Mouse (Mus musculus) testis, adult 2 months (tissue): Measurements from ENCODE around the gene Gnl1.

Experiments used
- CTCF ChIP-seq: fragments of 200-500 bp; IDR thresholded peaks from 2 replicates; pipeline ENCODE4 v1.5.1; 2012; ENCODE audit warnings: low read depth, mild to moderate bottlenecking, inconsistent platforms, low read length, moderate library complexity; ENCODE audit not compliant: control insufficient read depth, insufficient read depth, insufficient replicate concordance
- POLR2A ChIP-seq: fragments of 200-500 bp; IDR thresholded peaks from 2 replicates; pipeline ENCODE4 v1.6.1; 2012; ENCODE audit warnings: low read depth, mild to moderate bottlenecking, inconsistent platforms, low read length, moderate library complexity; ENCODE audit not compliant: control insufficient read depth

- TF ChIP-seq POLR2A (no peak), CTCF (no peak)
These were observed 19.7 kb downstream of the Gnl1 start for GRCm38 (mm10) chr17:35999356-35999755.
